Mouse (Mus musculus): ENCODE results near the gene Ech1. TPM values are rescaled to one million over a fixed set of nuclear protein-coding genes. Genes with fewer than 3 reads are reported as not detected.

Gene Ech1
- 10 to 100 TPM; 60.8 to 61.8 TPM for total RNA-seq (2021)

GRCm38 (mm10) chr7:28824941-28825685, at the start of gene Ech1:
Gene Ech1, plus strand, starts transcription at chr7:28825217.
- peak; percentile 83 to 88 for DNase-seq

- no peak for DNase-seq
These were observed 46.2 kb upstream of the Ech1 start for GRCm38 (mm10) chr7:28778825-28779224.

- DNase-seq = peak; percentile 82 to 87
These were observed 44.9 kb upstream of the Ech1 start for GRCm38 (mm10) chr7:28780067-28780658.

- no peak for DNase-seq
These were observed 44.2 kb upstream of the Ech1 start for GRCm38 (mm10) chr7:28780857-28781256.

GRCm38 (mm10) chr7:28781261-28781663, 43.8 kb upstream of the Ech1 start:
- no peak for DNase-seq

GRCm38 (mm10) chr7:28785161-28785560, 39.9 kb upstream of the Ech1 start:
- DNase-seq = no peak

GRCm38 (mm10) chr7:28787884-28788283, 37.1 kb upstream of the Ech1 start:
- no peak for DNase-seq

- no peak for DNase-seq
These were observed 36.5 kb upstream of the Ech1 start, which contains the start of gene Rinl for GRCm38 (mm10) chr7:28788307-28789195. Gene Rinl, plus strand, starts transcription at chr7:28788969.

- no peak for DNase-seq
These were observed 35.8 kb upstream of the Ech1 start for GRCm38 (mm10) chr7:28789235-28789634.

- no peak for DNase-seq
These were observed 34.8 kb upstream of the Ech1 start for GRCm38 (mm10) chr7:28790066-28790806.

- DNase-seq = no peak
These were observed 33.3 kb upstream of the Ech1 start for GRCm38 (mm10) chr7:28791706-28792105.

GRCm38 (mm10) chr7:28792391-28793185, 32.4 kb upstream of the Ech1 start:
- no peak for DNase-seq

GRCm38 (mm10) chr7:28793834-28794233, 31.2 kb upstream of the Ech1 start:
- DNase-seq = no peak

- no peak for DNase-seq
These were observed 30.5 kb upstream of the Ech1 start for GRCm38 (mm10) chr7:28794496-28794895.

- no peak for DNase-seq
These were observed 29.2 kb upstream of the Ech1 start for GRCm38 (mm10) chr7:28795832-28796231.

GRCm38 (mm10) chr7:28796562-28796975, 28.4 kb upstream of the Ech1 start:
- peak; percentile 69 for DNase-seq

- DNase-seq = no peak
These were observed 25.0 kb upstream of the Ech1 start for GRCm38 (mm10) chr7:28799994-28800393.

GRCm38 (mm10) chr7:28801451-28801850, 23.6 kb upstream of the Ech1 start:
- DNase-seq = no peak

- DNase-seq = no peak
These were observed 22.9 kb upstream of the Ech1 start for GRCm38 (mm10) chr7:28801901-28802670.

GRCm38 (mm10) chr7:28802846-28803588, 22.0 kb upstream of the Ech1 start:
- no peak for DNase-seq

Data from layer of hippocampus, postnatal 36 days (tissue).